Comparison of ENCODE assay signal across 12 mouse cellular contexts in genomic region chr10:58907001-58907443, GRCm38 (mm10).
DNase-seq lines count a peak whose midpoint lies in the region; ATAC-seq lines count a peak whose summit lies in the region.
"Had no signal": no experiment of that assay in that cellular context is flagged by ENCODE, and none has a peak within 500 bp of the region (broad histone marks: within the 10 kb centered on the region; RNA-seq: fewer than 3 reads in every experiment).

No protein-coding gene starts in this region.

- peak; percentile 43 for ATAC-seq in hindbrain, embryonic 12.5 days (ENCODE audit: low FRiP score)
- ATAC-seq in midbrain, embryonic 13.5 days: peak; percentile 67; the same call in 1 of the 2 replicates

- H3K27ac ChIP-seq in hindbrain, embryonic 12.5 days: no peak overlapping the region
- no peak overlapping the region for H3K27ac ChIP-seq in hindbrain, embryonic 10.5 days
- H3K27ac ChIP-seq in midbrain, embryonic 13.5 days: no peak overlapping the region
- no peak overlapping the region for H3K27ac ChIP-seq in midbrain, embryonic 10.5 days (replicated peaks)
- H3K27ac ChIP-seq: limb, embryonic 13.5 days; lung, embryonic 15.5 days had no signal

- no peak overlapping the region for H3K4me3 ChIP-seq in hindbrain, embryonic 12.5 days
- no peak overlapping the region for H3K4me3 ChIP-seq in hindbrain, embryonic 10.5 days
- no peak overlapping the region for H3K4me3 ChIP-seq in midbrain, embryonic 13.5 days (replicated peaks)
- H3K4me3 ChIP-seq in midbrain, embryonic 10.5 days: no peak overlapping the region
- H3K4me3 ChIP-seq: limb, embryonic 13.5 days; lung, embryonic 15.5 days had no signal

- H3K9ac ChIP-seq in hindbrain, embryonic 12.5 days: no peak overlapping the region
- no peak overlapping the region for H3K9ac ChIP-seq in midbrain, embryonic 13.5 days (replicated peaks)
- H3K9ac ChIP-seq: limb, embryonic 13.5 days; lung, embryonic 15.5 days had no signal

- H3K9me3 ChIP-seq in hindbrain, embryonic 12.5 days (replicated peaks): no peaks in the 10 kb centered on the region
- H3K9me3 ChIP-seq in hindbrain, embryonic 10.5 days: no peaks in the 10 kb centered on the region
- no peaks in the 10 kb centered on the region for H3K9me3 ChIP-seq in midbrain, embryonic 13.5 days
- H3K9me3 ChIP-seq in midbrain, embryonic 10.5 days (replicated peaks): no peaks in the 10 kb centered on the region
- H3K9me3 ChIP-seq: limb, embryonic 13.5 days; lung, embryonic 15.5 days had no signal

- no peaks in the 10 kb centered on the region for H3K27me3 ChIP-seq in hindbrain, embryonic 12.5 days
- no peaks in the 10 kb centered on the region for H3K27me3 ChIP-seq in hindbrain, embryonic 10.5 days (ENCODE audit: insufficient read depth, poor library complexity, severe bottlenecking)
- H3K27me3 ChIP-seq in midbrain, embryonic 13.5 days: no peaks in the 10 kb centered on the region
- no peaks in the 10 kb centered on the region for H3K27me3 ChIP-seq in midbrain, embryonic 10.5 days (ENCODE audit: low read depth, poor library complexity, severe bottlenecking)
- H3K27me3 ChIP-seq: limb, embryonic 13.5 days; lung, embryonic 15.5 days had no signal

- no peaks in the 10 kb centered on the region for H3K36me3 ChIP-seq in hindbrain, embryonic 12.5 days
- H3K36me3 ChIP-seq in hindbrain, embryonic 10.5 days: no peaks in the 10 kb centered on the region
- no peaks in the 10 kb centered on the region for H3K36me3 ChIP-seq in midbrain, embryonic 13.5 days
- no peaks in the 10 kb centered on the region for H3K36me3 ChIP-seq in midbrain, embryonic 10.5 days
- H3K36me3 ChIP-seq: limb, embryonic 13.5 days; lung, embryonic 15.5 days had no signal

- DNase-seq in adrenal gland, postnatal 10 days: peak; percentile 11
- DNase-seq in adrenal gland, postnatal 4 days (ENCODE audit: low spot score in 2 of 2): no peak
- DNase-seq in hindbrain, embryonic 10.5 days (ENCODE audit: low spot score): no peak
- DNase-seq in midbrain, embryonic 10.5 days (ENCODE audit: low spot score): no peak
- DNase-seq in urinary bladder, postnatal 4 days (ENCODE audit: low spot score in 2 of 2): no peak
- DNase-seq in spleen, postnatal 36 days (ENCODE audit: low spot score in 2 of 2): no peak
- DNase-seq: kidney, adult 11 months; layer of hippocampus, postnatal 36 days had no signal

- WGBS in hindbrain, embryonic 12.5 days: 51% methylated on average over 5 of the region's 5 CpGs
- WGBS in hindbrain, embryonic 10.5 days: 56% methylated on average over 5 of the region's 5 CpGs
- 44% methylated on average over 5 of the region's 5 CpGs for WGBS in midbrain, embryonic 13.5 days
- WGBS in midbrain, embryonic 10.5 days: 63% methylated on average over 5 of the region's 5 CpGs

- H3K4me2 ChIP-seq in hindbrain, embryonic 12.5 days (replicated peaks): no peak overlapping the region
- H3K4me2 ChIP-seq in midbrain, embryonic 13.5 days (replicated peaks): no peak overlapping the region
- H3K4me2 ChIP-seq: limb, embryonic 13.5 days; lung, embryonic 15.5 days had no signal

- H3K4me1 ChIP-seq in hindbrain, embryonic 12.5 days: peaks cover 6% of the 10 kb centered on the region; the same call in 1 of the 2 replicates
- H3K4me1 ChIP-seq in hindbrain, embryonic 10.5 days (replicated peaks): peaks cover 13% of the 10 kb centered on the region
- H3K4me1 ChIP-seq in midbrain, embryonic 13.5 days (replicated peaks): peaks cover 10% of the 10 kb centered on the region
- peaks cover 18% of the 10 kb centered on the region for H3K4me1 ChIP-seq in midbrain, embryonic 10.5 days
- H3K4me1 ChIP-seq: limb, embryonic 13.5 days had no signal
